Mouse (Mus musculus) olfactory bulb, adult 2 months (tissue): ENCODE data around the gene Rbfox3. TPM values are rescaled to one million over a fixed set of nuclear protein-coding genes. Genes with fewer than 3 reads are reported as not detected.

Source experiments
- H3K27ac ChIP-seq: fragments of 200-500 bp; 2 replicates; pipeline ENCODE4 v1.5.1; 2012; ENCODE audit warnings: low read depth, low read length; ENCODE audit not compliant: insufficient read depth
- H3K4me1 ChIP-seq: fragments of 200-500 bp; 2 replicates; pipeline ENCODE4 v1.6.1; 2012; ENCODE audit warnings: low read length; ENCODE audit not compliant: control insufficient read depth, insufficient read depth
- H3K4me3 ChIP-seq: fragments of 200-500 bp; 2 replicates; pipeline ENCODE4 v1.5.1; 2012; ENCODE audit warnings: mild to moderate bottlenecking, low read depth, low read length, moderate library complexity; ENCODE audit not compliant: insufficient read depth
- CTCF ChIP-seq: fragments of 200-500 bp; IDR thresholded peaks from 2 replicates; pipeline ENCODE4 v1.5.1; 2012; ENCODE audit warnings: low read depth, mild to moderate bottlenecking, low read length, moderate library complexity; ENCODE audit not compliant: insufficient read depth
- POLR2A ChIP-seq: fragments of 200-500 bp; IDR thresholded peaks from 2 replicates; pipeline ENCODE4 v1.6.1; 2012; ENCODE audit warnings: mild to moderate bottlenecking, low read depth, low read length, moderate library complexity; ENCODE audit not compliant: insufficient read depth
- WGBS: fragments of 180-500 bp; shearing (Covaris S2); methylation state at CpG from one replicate; pipeline ENCODE4 v1.1.7; 2018; 5-methylcytosine and 5-hydroxymethylcytosine counted together
- polyA plus RNA-seq: library from polyadenylated mRNA; stranded (reverse); fragments of >200 nt; gene quantifications from 2 replicates; pipeline ENCODE4 v1.2.4, GENCODE M21; 2012; ENCODE audit warnings: low replicate concordance; ENCODE audit not compliant: missing spikeins, insufficient read depth, insufficient read length

The Rbfox3 gene
- polyA plus RNA-seq, 1 experiment = not detected

DNA sequence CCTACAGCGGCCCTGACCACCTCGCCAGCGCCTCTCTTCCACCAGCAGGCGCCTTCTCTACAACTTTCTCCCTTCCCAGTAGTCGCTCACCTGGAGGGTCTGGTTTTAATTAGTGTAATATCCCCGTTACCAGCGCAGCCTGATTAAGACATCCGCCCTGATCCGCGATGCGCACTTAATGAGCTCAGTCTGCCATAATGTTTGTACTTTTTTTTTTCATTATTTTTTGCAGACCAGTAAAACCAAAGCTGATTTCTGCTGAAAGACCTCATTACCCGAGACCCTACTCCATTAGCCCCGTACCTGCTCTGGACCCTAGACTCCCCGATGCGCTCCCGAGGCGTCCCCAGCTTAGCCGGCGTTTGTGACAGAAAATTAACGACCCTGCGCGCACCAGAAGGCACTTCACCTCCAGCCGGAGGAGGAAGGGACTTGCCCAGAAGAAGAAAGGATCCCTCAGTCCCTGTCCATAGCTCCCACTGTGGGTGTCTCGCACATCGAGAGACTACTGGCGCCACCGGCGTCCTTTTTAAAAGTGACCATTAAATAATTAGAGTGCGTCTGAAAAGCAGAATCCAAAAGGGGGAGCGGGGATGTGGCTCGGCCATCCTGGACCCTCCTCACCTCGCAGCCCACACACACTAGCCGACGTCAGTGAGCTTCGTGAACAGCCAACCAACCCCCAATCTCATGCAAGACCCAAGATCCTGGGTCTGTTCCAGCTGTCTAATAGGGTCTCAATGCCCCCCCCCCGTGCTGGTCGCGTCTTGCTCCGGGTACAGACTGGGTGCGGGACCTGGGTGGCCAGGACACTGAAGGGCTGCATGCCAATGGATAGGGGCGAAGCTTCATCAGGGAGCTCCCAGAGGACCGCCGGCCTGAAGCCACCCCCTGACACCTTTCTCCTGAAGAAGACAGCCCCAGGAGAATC is 3.7 kb downstream of the Rbfox3 start:
- Histone ChIP-seq H3K4me3 (peak overlapping the region; percentile 78), H3K4me1 (peaks cover 42% of the 10 kb centered on the region), H3K27ac (peak overlapping the region; percentile 93)
- TF ChIP-seq CTCF (no peak), POLR2A (no peak)
- 1% methylated on average over 43 of the region's 43 CpGs for WGBS

DNA sequence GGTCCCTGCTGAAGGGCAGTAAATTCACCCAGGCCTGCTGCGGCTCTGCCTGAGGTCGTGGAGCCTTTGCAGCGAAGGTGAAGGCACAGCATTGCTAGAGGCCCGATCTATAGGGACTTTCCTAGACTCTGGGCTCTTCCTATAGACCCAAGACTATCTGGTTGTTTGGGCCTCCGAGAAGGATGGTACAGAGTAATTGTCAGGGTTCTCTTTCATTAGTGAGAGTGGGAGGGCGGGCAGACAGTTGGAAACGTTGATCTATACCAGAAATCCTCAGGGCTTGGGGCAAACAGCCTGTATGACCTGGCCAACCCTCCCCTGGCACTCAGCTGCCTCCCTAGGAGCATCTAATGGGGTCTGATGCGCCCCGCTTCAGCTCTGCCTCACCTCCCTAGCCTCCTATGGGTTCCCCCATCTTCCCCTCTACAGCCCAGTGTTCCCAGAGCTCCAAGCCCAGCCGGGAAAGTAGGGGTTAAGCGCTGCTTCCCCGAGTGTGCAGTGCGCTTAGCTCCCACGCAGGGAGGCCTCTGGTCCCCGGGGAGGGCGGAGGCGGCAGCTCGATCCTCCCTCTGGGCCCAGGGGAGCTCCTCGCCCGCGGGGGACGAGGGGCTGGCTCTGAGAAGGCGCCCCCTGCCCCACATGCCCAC is 4.5 kb downstream of the Rbfox3 start:
- peak overlapping the region; percentile 78 for H3K4me3 ChIP-seq
- peak overlapping the region; percentile 93 for H3K27ac ChIP-seq
- WGBS = 7% methylated on average over 23 of the region's 23 CpGs
- peaks cover 40% of the 10 kb centered on the region for H3K4me1 ChIP-seq
- TF ChIP-seq POLR2A (no peak; the same call in 1 of the 2 replicates), CTCF (no peak)

DNA sequence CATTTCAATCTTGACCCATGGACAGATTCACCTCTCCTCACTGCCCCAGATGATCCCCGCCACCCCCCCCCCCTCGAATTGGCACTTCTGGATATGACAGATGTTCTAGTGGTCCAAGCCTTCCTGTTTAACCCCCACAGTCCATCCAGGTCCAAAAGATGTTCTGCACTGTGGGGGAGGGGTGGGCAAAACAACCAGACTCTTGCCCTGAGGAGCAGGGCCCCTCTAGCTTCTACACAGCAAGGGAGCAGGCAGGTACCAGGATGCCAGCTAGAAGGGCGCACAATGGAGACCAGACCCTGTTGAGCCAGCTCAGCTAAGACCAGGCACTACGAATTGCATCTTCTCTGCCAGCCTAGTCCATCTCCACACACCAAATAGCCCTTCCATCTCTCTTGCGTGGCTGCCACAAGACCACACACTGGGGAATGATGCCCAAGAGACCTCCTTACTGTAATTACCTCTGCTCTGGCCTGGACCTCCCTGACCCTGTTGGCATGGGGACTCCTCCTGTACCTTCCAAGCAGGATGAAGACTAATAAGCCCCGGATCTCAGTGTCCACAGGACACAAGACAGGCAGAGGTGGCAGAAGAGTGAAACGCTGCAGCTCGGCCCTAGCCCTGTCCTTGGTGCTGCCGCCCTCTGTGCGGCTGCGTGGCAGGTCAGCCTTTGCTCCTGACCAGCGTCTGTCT is 5.1 kb downstream of the Rbfox3 start:
- no peak for TF ChIP-seq POLR2A
- no peak for TF ChIP-seq CTCF
- peak overlapping the region; percentile 93 for H3K27ac ChIP-seq
- H3K4me1 ChIP-seq = peaks cover 41% of the 10 kb centered on the region
- 28% methylated on average over 12 of the region's 12 CpGs for WGBS
- peak overlapping the region; percentile 78 for H3K4me3 ChIP-seq

DNA sequence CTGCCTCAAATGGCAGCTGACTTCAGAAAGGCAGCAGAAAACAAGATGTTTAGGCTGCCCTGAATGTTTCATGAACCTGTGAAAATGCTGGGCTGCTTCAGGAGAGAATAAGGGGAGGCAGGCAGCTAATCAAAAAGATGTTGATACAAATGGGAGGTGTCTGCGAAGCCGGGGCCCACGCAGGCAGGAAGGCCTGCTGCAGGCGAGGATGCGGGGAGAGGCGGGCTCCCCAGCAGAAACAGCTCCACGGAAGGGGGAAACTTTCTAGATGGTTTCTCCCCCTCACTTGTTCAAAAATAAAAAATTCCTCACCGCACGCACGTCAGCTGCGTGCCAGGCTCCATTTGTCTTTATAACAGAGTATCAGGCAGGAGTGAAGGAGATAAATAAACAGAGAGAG is 5.7 kb downstream of the Rbfox3 start:
- peaks cover 40% of the 10 kb centered on the region for H3K4me1 ChIP-seq
- 30% methylated on average over 11 of the region's 11 CpGs for WGBS
- peak overlapping the region; percentile 61 for H3K27ac ChIP-seq
- no peak for TF ChIP-seq CTCF
- no peak for TF ChIP-seq POLR2A
- peak overlapping the region; percentile 78 for H3K4me3 ChIP-seq

DNA sequence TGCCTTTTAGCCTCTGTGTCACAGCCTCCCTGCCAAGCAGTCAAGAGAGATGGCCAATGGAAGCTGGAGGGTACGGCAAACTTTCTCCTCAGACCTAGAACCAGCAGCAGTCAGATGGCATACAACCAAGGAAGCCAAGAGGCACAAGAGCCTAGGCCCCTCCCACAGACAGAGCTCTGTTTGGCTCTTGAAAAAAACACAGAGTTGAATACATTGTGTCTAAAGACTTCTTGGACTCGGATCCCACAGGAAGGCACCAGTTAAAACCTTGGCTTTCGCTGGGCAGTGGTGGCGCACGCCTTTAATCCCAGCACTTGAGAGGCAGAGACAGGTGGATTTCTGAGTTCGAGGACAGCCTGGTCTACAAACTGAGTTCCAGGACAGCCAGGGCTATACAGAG is 7.1 kb downstream of the Rbfox3 start:
- WGBS = 77% methylated on average over 6 of the region's 6 CpGs
- Histone ChIP-seq H3K4me1 (peaks cover 47% of the 10 kb centered on the region), H3K4me3 (no peak overlapping the region), H3K27ac (no peak overlapping the region)
- TF ChIP-seq POLR2A = no peak
- TF ChIP-seq CTCF = no peak

DNA sequence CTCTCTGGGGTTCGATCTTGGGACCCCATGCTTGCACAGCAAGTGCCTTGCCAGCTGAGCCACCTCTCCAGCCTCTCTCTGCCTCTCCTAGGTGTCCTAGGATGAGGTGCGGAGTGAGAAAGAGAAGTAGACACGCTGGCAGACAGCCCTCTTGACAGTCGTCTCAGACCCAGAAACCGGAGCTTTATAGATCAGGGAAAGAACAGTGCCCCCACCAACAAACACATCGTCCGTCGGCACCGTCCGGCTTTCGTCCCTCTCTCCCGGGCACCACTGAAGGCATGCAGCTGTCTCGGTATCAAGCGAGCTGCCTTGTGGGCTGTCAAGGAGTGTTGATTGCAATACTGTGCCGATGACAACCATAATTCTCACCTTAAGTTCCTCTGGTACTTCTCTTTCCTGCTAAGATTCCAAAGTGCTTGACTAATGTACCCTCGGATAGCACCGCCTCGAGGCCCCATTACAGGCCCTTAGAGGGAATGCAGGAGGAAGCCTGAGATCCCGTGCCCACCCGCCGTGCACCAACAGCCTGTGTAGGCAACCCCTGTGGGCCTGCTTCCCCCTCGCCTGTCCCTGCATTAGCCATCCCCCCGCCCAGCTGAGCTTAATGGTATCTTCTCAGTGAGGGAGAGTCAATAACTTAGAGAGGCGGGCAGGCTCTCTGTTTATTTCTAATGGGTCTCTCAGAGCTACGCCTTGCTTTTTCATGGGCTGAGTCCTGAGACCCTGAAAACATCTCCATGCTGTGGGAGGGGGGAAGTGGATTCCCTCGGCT is 11.4 kb downstream of the Rbfox3 start:
- H3K27ac ChIP-seq = peak overlapping the region; percentile 35
- WGBS = 59% methylated on average over 26 of the region's 26 CpGs
- H3K4me3 ChIP-seq = no peak overlapping the region
- peaks cover 71% of the 10 kb centered on the region for H3K4me1 ChIP-seq
- TF ChIP-seq POLR2A (no peak), CTCF (no peak)

DNA sequence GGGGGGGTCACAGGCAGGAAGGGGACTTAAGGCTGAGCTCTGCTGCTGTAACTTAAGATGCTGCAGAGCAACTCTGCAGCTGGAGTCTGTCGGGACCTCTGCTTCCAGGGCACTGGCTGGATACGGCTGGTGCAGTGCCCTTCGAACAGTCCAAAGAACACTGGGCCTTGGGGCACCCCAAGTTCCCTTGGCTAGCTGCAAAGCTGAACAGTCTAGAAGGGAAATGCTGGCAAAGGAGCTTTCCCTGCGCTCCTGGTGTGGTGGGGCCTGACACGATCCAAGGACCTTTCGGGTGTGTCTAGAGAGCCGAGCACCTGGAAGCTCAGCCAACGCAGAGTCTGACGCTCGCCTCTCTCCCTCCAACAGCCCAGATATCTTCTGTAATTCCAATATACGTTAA is 12.8 kb downstream of the Rbfox3 start:
- TF ChIP-seq CTCF (no peak), POLR2A (0 out of 2 replicates have a peak, but pooled peaks have one; percentile 19)
- H3K27ac ChIP-seq = 0 out of 2 replicates have a peak overlapping the region, but pooled peaks have one; percentile 20
- peaks cover 72% of the 10 kb centered on the region for H3K4me1 ChIP-seq
- no peak overlapping the region for H3K4me3 ChIP-seq
- WGBS = 65% methylated on average over 11 of the region's 11 CpGs

DNA sequence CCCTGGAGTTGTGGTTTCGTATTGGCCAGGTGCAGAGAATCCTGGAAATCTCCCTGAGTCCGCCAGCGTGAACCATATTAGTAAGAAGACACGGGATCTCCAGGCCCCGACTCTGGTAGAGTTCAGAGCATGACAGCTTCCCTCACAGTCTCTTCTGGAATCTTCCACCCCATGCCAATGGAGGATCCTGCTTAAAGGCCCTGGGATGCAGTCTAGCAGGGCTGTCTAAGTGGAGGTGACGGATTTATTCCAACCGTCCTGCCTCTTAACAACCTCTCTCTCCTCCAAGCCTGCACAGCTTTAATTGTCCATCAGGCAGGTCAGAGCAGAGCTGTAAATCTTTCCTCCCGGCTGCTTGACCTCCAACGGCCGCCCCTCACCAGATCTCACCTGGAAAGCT is 13.2 kb downstream of the Rbfox3 start:
- H3K4me1 ChIP-seq = peaks cover 69% of the 10 kb centered on the region
- WGBS = 62% methylated on average over 10 of the region's 10 CpGs
- no peak overlapping the region for H3K4me3 ChIP-seq
- TF ChIP-seq CTCF (no peak), POLR2A (no peak)
- H3K27ac ChIP-seq = peak overlapping the region; percentile 83
